Mouse (Mus musculus) Patski (cell line): ENCODE data around the gene Gm20696. TPM values are rescaled to one million over a fixed set of nuclear protein-coding genes. Genes with fewer than 3 reads are reported as not detected.
A peak's percentile ranks its signal among the peaks of the same experiment; 100 is the strongest.

Source experiments
- ATAC-seq: fragments of 100-300 bp; one replicate; pipeline ENCODE4 v1.8.0; 2021
- CTCF ChIA-PET: fragments of 350-600 bp; sonication (Branson Sonifier 250); formaldehyde crosslinking; loops from one replicate; lab custom pipeline; 2022; ENCODE audit warnings: inconsistent platforms; lab: Charles Lee
- POLR2A ChIA-PET: fragments of 350-600 bp; sonication (Branson Sonifier 250); formaldehyde crosslinking; loops from one replicate; lab custom pipeline; 2022; ENCODE audit warnings: antibody characterized with exemption, inconsistent platforms; lab: Charles Lee
- DNase-seq: peaks from one replicate; pipeline ENCODE4 v3.0.0-alpha.2; 2011; ENCODE audit warnings: low read depth, low spot score
- H3K27me3 ChIP-seq: fragments of 371-371 bp; one replicate; pipeline ENCODE4 v1.5.1; 2021
- CTCF ChIP-seq: fragments of 100-300 bp; IDR thresholded peaks from one replicate; pipeline ENCODE4 v1.5.1; 2021
- in situ Hi-C: fragments of 300-500 bp; cut with MboI; formaldehyde crosslinking; loops from 3 replicates; pipeline ENCODE4 v1.11.1; 2018; ENCODE audit warnings: low pct_unique_long_range_greater_than_20kb, mixed read lengths
- polyA plus RNA-seq: library from polyadenylated mRNA; unstranded; gene quantifications from one replicate; pipeline ENCODE4 v1.2.3, GENCODE M21; 2021

Gm20696 gene
- polyA plus RNA-seq = 0.15 TPM

DNA sequence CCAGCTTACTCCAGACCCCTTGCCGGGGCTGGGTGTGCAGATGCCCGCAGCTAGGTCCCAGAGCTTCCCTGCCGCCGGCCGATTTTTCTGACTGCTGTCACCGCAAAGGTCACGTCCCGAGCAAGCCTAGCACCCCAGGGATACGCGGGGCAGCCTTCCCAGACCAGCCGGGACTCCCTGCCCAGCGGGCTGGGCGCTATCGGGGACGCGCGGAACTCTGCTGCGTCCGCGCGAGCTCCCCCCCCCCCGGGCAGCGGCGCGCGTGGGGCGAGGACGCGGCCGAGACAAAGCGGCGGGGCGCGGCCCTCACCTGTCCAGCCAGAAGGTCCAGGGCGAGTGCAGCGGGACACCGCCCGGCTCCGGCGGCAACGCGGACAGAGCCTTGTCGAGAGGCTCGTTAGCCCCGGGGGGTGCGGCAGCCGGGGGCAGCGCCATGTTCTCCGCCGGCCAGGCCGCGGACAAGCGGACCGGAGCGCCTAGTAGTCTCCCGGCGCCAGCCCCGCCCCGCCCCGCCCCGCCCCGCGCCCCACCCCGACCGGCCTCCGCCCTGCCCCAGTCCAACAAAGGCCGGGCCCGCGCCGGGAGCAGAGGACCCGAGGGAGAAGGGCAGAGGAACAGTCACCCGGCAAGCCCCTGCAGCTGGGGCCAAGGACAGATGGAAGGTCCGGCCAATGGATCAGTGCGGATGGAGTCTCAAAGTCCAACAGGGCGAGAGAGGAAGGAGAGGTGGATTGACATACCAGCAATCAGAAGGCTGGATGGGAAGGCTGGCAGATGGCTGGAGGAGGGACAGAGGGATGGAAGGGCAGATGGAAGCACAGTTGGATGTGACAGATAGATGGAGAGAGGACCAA, at the start of gene Gm20696, which contains the start of gene Eif4e3:
Gm20696 (minus strand) TSS at position 480 of the 854 bp plus-strand sequence.
Eif4e3 (minus strand) TSS at position 454 of the 854 bp plus-strand sequence.
- DNase-seq (no peak), ATAC-seq (peak; percentile 79)
- in situ Hi-C loops = no loop called here
- TF ChIP-seq CTCF = no peak
- ChIA-PET POLR2A (no interaction called here), CTCF (interaction anchor here (1.7 kb wide), 1 partner anchor 18 kb away, joined by 6 read pairs; no protein-coding TSS in a partner anchor)
- no peaks in the 10 kb centered on the region for H3K27me3 ChIP-seq

DNA sequence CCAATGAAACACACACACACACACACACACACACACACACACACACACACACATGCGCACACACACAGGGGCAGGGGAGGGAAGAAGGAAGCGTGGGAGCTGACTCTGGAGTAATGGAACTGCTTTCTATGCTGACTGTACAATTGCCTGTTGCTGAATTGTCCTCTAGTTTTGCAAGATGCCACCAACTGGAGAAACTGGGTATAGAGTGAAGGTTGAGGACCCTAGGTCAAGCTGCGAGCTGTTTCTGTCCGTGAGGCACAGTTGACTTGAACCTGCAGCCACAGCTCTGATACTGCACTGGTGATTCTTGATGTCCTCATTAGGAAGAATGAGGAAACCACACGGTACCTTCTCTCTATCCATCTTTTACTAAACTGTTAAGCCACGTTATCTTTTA, 49.3 kb upstream of the Gm20696 start:
- ATAC-seq = no peak
- CTCF ChIA-PET = no interaction called here

DNA sequence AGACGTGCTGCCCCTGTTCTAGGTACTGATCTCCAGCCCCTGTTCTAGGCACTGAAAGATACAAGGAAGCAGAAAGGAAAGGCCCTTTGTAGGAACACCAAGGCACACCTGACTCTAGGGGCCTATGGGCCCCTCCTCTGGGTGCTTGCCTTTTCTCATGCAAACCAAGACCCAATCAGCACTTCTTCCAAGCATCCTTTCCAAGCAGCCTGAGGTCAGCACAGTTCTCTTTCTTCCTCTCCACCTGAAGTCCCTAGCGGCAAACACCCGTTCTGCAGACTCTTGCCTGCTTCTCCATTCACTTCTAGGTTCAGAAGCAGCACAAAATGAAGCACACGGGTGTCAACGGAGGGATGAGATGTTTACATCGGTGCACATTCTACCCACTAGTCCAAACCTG, 48.6 kb upstream of the Gm20696 start:
- ATAC-seq (no peak), DNase-seq (no peak)
- ChIA-PET CTCF (no interaction called here), POLR2A (interaction anchor here (0.7 kb wide), 2 partner anchors 7 to 11 kb away, joined by 3 read pairs; partner anchors contain the start of gene Prok2)
- H3K27me3 ChIP-seq = peaks cover 4% of the 10 kb centered on the region
- in situ Hi-C loops = no loop called here
- TF ChIP-seq CTCF = no peak

More for the DNA sequence above, 49.3 kb upstream of the Gm20696 start:
- in situ Hi-C loops = no loop called here
- POLR2A ChIA-PET = interaction anchor here (0.7 kb wide), 2 partner anchors 8 to 10 kb away, joined by 3 read pairs; partner anchors contain the start of gene Prok2
- DNase-seq = no peak
- no peak for TF ChIP-seq CTCF
- H3K27me3 ChIP-seq = peaks cover 4% of the 10 kb centered on the region

DNA sequence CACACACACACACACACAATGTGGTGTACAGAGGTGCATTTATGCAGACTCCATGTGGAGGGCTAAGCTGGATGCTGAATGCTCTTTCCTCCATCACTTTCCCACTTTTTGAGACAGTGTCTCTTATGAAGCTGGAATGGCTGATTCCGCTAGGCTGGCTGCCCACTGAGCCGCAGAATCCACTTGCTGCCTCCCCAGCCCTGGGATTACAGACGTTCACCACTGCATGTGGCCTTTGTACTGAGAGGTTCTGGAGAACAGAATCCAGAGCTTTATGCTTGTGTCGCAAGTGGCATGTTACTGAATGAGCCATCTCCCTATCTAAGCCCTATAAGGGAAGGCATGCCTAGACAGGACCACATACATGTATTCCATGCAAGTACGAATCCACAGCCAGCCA, 46.7 kb upstream of the Gm20696 start:
- ATAC-seq (no peak), DNase-seq (no peak)
- TF ChIP-seq CTCF = no peak
- H3K27me3 ChIP-seq = peaks cover 4% of the 10 kb centered on the region
- POLR2A ChIA-PET = no interaction called here
- in situ Hi-C loops = no loop called here
- CTCF ChIA-PET = no interaction called here

DNA sequence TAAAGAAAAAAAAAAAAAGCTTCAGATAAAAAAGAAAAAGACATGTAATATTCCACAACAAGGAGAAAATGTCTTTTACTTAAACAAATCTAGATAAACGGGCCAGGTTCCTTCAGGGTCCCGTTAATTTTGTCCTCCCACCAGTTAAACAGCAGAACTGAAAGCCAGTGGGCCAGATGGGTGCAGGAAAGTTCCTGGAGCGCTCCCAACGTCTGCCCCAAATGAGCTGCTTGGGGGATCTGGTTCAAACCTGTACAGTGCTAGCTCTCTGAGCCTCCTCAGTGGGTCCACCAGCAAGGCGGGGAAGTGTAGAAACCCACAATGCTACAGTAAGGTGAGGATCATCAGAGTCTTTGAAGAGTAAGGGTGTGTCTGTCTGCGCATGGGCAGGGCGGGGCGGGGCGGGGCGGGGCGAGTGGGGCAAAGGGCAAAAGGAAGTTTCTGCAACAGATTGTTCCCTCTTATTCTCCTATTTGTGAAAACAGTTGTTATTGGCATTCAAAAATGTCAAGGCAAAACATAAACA, 45.0 kb upstream of the Gm20696 start:
- CTCF ChIA-PET = interaction anchor here (0.7 kb wide), 1 partner anchor 70 kb away, joined by 3 read pairs; no protein-coding TSS in a partner anchor
- no peak for ATAC-seq
- in situ Hi-C loops = no loop called here

DNA sequence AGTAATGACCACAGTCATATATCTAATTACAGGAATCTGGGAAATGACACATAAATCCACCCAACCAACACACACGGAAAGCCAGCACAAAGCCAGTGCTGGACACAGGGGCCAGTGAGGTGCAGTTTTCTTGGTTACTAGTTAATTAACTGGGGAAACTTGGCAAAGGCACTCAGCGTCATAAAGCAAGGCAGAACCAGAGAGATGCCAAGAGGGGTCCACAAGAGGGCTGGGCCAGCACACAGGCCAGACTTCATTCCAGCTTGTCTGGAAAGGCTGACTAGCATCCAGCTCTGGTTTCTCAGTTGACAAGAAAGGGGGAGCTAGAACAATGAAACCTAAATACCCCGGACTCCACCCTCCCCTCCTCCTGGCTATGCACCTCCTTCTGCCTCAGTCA, 33.9 kb upstream of the Gm20696 start:
- H3K27me3 ChIP-seq = no peaks in the 10 kb centered on the region
- DNase-seq (peak; percentile 48), ATAC-seq (peak; percentile 68)
- ChIA-PET CTCF (no interaction called here), POLR2A (no interaction called here)
- in situ Hi-C loops = no loop called here
- no peak for TF ChIP-seq CTCF

More for the DNA sequence above, 45.0 kb upstream of the Gm20696 start:
- H3K27me3 ChIP-seq = peaks cover 4% of the 10 kb centered on the region
- POLR2A ChIA-PET = no interaction called here
- TF ChIP-seq CTCF = no peak
- DNase-seq = no peak

DNA sequence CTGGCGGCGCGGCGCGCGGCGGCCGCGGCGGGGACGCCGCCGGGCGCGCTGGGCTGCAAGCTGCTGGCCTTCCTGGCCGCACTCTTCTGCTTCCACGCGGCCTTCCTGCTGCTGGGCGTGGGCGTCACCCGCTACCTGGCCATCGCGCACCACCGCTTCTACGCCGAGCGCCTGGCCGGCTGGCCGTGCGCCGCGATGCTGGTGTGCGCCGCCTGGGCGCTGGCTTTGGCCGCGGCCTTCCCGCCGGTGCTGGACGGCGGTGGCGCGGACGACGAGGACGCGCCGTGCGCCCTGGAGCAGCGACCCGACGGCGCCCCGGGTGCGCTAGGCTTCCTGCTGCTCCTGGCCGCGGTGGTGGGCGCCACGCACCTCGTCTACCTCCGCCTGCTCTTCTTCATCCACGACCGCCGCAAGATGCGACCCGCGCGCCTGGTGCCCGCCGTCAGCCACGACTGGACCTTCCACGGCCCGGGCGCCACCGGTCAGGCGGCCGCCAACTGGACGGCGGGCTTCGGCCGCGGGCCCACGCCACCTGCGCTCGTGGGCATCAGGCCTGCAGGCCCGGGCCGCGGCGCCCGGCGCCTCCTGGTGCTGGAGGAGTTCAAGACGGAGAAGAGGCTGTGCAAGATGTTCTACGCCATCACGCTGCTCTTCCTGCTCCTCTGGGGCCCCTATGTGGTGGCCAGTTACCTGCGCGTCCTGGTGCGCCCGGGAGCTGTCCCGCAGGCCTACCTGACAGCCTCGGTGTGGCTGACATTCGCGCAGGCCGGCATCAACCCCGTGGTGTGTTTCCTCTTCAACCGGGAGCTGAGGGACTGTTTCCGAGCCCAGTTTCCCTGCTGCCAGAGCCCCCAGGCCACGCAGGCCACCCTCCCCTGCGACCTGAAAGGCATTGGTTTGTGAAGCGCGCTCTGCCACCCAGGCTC, 26.6 kb upstream of the Gm20696 start:
- TF ChIP-seq CTCF = no peak
- ChIA-PET POLR2A (no interaction called here), CTCF (no interaction called here)
- ATAC-seq = peak; percentile 44
- no peak for DNase-seq
- in situ Hi-C loops = no loop called here
- H3K27me3 ChIP-seq = peaks cover 7% of the 10 kb centered on the region

DNA sequence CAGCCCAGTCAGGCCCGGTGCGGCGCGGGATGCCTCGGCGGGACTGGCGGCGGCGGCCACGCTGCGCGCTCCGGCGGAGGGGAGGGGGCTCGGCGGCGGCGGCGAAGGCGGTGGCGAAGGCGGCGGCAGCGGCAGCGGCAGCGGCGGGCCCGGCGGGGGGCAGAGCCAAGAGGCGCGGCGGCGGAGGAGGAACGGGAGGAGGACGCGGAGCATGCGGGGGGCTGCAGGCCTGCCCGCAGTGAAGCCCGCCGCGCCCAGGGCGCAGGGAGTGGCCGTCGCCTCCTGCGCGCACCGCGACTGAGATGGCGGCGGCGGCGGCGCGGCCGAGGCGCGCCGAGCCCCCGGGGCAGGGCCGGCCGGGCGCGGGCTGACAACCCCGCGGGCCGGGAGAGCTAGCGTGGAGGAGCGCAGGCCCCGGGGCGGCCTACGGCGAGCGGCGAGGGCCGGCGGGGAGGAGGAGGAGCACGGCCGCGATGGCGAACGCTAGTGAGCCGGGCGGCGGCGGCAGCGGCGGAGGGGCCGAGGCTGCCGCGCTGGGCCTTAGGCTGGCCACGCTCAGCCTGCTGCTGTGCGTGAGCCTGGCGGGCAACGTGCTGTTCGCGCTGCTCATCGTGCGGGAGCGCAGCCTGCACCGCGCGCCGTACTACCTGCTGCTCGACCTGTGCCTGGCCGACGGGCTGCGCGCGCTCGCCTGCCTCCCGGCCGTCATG, 25.8 kb upstream of the Gm20696 start, which contains the start of gene Gpr27:
Gpr27 (plus strand) TSS at position 474 of the 710 bp plus-strand sequence.
- H3K27me3 ChIP-seq = peaks cover 7% of the 10 kb centered on the region
- POLR2A ChIA-PET = no interaction called here
- in situ Hi-C loops = no loop called here
- no peak for TF ChIP-seq CTCF
- CTCF ChIA-PET = no interaction called here
- ATAC-seq = peak; percentile 38
- DNase-seq = no peak

DNA sequence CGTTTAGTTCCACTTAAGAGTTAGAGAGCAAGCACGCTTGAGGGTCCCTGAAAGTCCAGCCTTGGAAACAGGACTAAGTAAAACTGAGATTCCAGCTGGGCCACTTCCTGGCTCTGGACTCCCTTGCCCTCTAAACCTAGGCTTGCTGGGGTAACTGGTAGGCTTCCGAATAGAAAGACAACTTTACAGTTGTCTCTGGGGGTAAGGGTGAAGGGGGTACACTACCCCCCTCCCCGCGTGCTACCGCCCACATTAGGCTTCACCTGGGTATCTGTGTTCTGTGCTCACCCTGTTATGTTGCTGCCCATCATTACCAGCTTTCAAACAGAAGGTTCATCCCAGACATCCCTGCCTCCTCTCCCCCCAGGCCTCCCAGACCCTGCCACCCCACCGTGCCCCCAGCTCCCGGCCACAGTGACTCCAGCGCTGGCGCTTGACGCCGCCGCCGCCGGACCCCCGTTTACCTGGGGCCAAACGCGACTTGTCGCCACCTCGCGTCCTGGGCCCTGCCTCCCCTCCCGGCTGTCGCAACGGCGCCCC, 25.1 kb upstream of the Gm20696 start:
- in situ Hi-C loops = no loop called here
- no peak for ATAC-seq
- no peak for DNase-seq
- ChIA-PET CTCF (no interaction called here), POLR2A (no interaction called here)
- TF ChIP-seq CTCF = no peak
- peaks cover 7% of the 10 kb centered on the region for H3K27me3 ChIP-seq
